Mouse (Mus musculus) urinary bladder, adult 2 months (tissue): Measurements from ENCODE around the gene Vmn1r72. TPM values are rescaled to one million over a fixed set of nuclear protein-coding genes. Genes with fewer than 3 reads are reported as not detected.
"Not testable (repeated sequence)": the region's sequence is repeated elsewhere in the genome, so short reads cannot be mapped to it uniquely, and the experiment has no call there.

Experiments used
- DNase-seq: peaks from one replicate; pipeline ENCODE4 v3.0.0; 2022; ENCODE audit warnings: low spot score
- polyA plus RNA-seq: library from polyadenylated mRNA; depleted of rRNA; stranded (reverse); fragments of >200 nt; gene quantifications from 2 replicates; pipeline ENCODE4 v1.2.3, GENCODE M21; 2012; rRNA removed

The Vmn1r72 gene
- polyA plus RNA-seq, result not detected in 2 replicates

DNA sequence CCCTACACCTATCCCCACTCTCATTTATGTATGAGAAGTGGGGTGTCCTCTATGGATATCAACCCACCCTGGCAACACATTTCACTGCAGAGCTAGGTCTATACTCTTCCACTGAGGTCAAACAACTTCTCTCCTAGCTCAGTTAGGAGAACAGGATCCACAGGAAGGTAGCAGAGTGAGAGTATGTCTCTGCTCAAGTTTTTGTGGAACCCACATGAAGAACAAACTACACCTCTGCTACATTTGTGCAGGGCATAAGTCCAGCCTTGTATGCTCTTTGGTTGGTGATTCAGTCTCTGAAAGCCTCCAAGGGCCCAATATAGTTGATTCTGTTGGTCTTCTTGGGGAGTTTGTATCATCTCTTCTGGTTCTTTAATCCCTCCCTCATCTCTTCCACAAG, at the start of gene Vmn1r72:
Gene Vmn1r72, minus strand, starts transcription at position 101 of the 400 bp plus-strand sequence.
- not testable (repeated sequence) for DNase-seq

DNA sequence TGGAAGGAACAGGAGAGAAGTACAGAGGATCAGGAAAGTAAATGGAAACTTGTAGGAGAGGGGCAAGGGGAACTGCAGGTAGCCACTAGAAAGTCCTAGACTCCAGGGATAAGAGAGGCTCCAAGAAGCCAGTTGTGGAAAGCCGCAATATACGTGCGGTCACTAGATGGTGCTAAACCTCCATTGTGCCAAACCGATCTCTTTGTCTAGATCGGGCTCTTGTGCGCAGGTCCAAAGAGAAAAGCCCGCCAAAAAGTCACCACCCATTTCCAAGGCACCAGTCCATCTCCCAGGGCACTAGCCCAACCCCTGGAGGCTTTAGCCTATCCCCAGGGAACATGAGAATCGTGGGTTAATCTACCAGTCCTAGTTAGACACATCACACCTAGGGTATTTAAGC, 62.9 kb downstream of the Vmn1r72 start:
- not testable (repeated sequence) for DNase-seq

Other genes with a start within 250 kb of the Vmn1r72 start
- gene Zscan4-ps2, start 165.8 kb downstream of the Vmn1r72 start, polyA plus RNA-seq, result not detected in 2 replicates
- gene Zscan4-ps3, start 70.8 kb downstream of the Vmn1r72 start, polyA plus RNA-seq, result not detected in 2 replicates
- not detected in 2 replicates for gene Vmn1r73, start 50.1 kb upstream of the Vmn1r72 start, polyA plus RNA-seq
- not detected in 2 replicates for gene Vmn1r74, start 153.8 kb upstream of the Vmn1r72 start, polyA plus RNA-seq
- gene Vmn1r75, start 194.5 kb upstream of the Vmn1r72 start, polyA plus RNA-seq, result not detected in 2 replicates